Mouse (Mus musculus): ENCODE measurements around the gene Ankle1.

Gene Ankle1

DNA sequence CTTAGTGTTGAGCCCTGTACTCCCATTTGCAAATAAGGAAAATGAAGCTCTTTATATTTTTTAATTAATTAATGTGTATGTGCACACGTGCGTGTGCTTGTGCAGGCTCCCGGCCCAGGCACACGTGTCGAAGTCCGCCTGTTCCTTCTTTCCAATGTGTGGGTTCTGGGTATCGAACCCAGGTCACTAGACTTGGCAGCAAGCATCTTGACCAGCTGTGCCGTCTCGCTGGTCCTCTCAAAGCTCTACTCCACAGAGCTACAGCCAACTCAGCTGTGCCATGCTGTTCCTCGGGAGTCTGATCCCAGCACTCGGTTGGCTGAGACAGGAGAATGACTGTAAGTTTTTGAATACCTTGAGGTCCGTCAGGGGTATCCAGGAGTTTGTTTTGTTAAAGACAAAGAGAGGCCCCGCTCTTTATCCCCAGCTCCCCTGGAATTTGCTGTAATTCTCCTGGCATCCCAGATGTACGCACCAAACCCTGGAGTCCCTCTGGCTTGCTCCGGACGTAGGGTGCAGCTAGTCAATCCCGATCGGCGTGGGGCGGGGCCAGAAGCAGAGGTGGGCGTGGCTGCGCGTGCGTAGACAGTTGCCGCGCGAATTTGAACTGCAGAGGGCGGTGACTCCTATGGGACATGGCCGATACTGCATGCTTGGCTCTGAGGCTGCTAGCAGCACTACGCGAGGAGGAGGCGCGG is at the start of gene Ankle1:
TSS of gene Ankle1 (plus strand) at position 610 of the 698 bp plus-strand sequence.
- peak; percentile 92 for DNase-seq (ENCODE audit: low spot score)

DNA sequence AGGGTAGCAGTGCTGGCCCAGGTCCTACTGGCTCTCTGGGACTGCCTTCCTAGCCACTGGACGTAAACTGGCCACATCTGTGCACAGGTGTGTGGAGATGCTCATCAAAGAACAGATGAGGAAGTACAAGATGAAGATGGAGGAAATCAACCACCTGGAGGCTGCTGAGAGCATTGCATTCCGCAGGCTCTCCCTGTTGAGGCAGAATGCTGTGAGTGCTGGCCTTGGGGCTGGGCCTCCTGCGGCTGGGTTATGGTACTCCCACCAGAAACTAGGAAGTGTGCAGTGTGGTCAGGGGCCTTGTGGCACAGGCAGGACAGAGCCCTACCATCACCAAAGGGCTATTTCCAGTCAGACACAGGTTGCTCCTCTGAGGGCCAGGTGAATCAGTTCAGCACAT is 47.8 kb upstream of the Ankle1 start:
- DNase-seq (ENCODE audit: low spot score) = no peak

GRCm38 (mm10) chr8:71366771-71367528 is 38.9 kb upstream of the Ankle1 start, which contains the start of gene Use1:
Gene Use1, plus strand, starts transcription at chr8:71366848.
- peak; percentile 90 for DNase-seq (ENCODE audit: low spot score)

DNA sequence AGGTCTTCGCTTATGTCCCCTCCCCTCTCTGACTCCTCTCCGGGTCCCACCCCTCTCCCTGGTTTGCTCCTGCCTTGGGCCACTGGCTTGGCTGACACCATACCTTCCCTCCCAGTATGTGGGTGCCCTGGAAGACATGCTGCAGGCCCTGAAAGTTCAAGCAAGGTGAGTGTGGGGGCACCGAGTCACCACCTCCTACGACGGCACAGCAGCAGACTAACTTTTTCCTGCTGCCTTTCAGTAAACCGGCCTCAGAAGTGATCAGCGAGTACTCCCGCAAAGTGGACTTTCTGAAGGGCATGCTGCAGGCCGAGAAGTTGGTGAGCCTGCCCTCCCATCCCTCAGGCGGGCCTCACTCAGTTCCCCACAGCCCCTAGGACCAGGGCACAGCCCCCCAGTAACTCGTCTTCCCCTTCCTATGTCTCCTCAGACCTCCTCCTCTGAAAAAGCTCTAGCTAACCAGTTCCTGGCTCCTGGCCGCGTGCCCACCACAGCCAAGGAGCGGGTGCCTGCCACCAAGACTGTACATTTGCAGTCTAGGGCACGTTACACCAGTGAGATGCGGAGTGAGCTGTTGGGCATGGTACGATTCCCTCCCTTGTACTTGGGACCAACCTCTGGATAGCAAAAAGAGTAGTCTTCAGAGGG is 38.2 kb upstream of the Ankle1 start:
- DNase-seq (ENCODE audit: low spot score) = no peak

GRCm38 (mm10) chr8:71368366-71368765 is 37.4 kb upstream of the Ankle1 start:
- no peak for DNase-seq (ENCODE audit: low spot score)

DNA sequence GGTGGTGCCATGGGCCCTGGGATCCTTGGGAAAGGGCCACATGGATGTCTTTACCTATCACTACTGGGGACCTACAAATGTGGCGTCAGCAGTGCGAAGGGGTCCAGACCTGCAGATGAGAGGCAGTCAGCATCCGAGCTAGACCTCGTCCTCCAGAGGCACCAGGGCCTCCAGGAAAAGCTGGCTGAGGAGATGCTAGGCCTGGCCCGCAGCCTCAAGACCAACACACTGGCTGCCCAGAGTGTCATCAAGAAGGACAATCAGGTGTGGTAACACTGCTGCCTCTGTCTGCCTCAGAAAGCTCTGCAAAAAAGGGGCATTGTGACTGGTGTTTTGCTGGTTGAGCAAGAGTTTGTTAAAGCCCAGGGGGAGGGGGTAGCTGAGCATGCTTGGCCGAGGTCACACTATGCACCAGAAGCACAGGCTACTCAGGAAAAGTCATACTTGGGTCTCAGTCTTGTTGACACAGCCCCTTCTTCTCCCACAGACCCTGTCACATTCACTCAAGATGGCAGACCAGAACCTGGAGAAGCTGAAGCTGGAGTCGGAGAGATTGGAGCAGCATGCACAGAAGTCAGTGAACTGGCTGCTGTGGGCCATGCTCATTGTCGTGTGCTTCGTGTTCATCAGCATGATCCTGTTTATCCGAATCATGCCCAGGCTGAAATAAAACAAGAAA is 36.6 kb upstream of the Ankle1 start:
- DNase-seq (ENCODE audit: low spot score) = no peak

DNA sequence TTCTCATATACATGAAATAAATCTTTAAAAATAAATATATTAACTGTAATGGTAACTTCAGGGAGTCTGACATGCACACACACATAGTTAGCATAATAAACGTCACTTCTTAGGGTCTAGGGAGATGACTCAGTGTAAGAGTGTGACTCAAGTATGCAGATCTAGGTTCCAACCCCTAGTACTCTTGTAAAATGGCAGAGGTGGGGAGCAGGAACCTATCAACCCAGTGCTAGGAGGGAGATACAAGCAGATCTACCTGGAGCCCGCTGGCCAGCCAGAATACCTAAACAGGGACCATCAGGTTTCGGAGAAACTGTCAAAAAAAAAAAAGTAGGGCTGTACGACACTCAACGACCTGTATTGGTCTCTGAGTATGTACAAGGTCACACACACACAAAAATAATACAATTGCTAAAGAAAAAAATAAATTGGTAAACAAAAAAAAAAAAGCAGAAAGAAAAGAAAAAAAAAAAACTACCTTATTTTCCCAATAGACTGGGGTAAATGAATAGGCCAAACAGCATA is 35.0 kb upstream of the Ankle1 start:
- DNase-seq (ENCODE audit: low spot score) = no peak

DNA sequence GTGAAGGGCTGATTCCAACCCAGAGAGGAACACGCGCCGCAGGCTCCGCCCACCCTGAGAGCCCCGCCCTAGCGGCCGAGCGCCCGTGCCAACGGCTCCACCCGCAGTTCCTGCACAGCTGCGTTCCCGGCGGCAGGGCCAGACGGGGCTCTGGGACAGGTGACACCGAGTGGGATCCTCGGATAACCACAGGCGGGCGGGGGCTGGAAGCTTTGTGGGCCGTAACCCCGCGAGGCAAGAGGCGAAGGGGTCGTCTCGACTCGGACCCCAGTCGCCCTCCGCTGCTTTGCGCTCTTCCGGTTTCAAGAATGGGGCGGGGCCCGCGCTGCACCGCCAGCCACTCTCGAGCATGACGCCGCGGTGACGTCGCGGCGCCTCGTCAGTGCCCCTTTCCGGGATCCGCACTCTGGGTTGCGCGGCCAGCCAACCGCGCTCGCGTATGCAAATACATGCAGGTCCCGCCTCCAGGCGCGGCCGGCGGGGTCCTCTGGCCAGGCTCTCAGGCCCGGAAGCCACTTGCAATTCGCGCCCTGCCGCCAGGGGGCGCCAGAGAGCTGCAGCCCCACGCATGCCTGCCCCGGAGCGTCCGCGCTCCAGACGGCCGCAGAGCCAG is 34.5 kb upstream of the Ankle1 start, which contains the start of gene Ocel1:
TSS of gene Ocel1 (plus strand) at position 63 of the 613 bp plus-strand sequence.
- DNase-seq (ENCODE audit: low spot score) = peak; percentile 89

GRCm38 (mm10) chr8:71372427-71372826 is 33.4 kb upstream of the Ankle1 start:
- DNase-seq (ENCODE audit: low spot score) = no peak

GRCm38 (mm10) chr8:71373000-71373399 is 32.8 kb upstream of the Ankle1 start:
- no peak for DNase-seq (ENCODE audit: low spot score)

- no peak for DNase-seq (ENCODE audit: low spot score)
Observed at GRCm38 (mm10) chr8:71374616-71375206, 31.1 kb upstream of the Ankle1 start.

GRCm38 (mm10) chr8:71375581-71376422 is 30.0 kb upstream of the Ankle1 start:
- DNase-seq (ENCODE audit: low spot score) = no peak

DNA sequence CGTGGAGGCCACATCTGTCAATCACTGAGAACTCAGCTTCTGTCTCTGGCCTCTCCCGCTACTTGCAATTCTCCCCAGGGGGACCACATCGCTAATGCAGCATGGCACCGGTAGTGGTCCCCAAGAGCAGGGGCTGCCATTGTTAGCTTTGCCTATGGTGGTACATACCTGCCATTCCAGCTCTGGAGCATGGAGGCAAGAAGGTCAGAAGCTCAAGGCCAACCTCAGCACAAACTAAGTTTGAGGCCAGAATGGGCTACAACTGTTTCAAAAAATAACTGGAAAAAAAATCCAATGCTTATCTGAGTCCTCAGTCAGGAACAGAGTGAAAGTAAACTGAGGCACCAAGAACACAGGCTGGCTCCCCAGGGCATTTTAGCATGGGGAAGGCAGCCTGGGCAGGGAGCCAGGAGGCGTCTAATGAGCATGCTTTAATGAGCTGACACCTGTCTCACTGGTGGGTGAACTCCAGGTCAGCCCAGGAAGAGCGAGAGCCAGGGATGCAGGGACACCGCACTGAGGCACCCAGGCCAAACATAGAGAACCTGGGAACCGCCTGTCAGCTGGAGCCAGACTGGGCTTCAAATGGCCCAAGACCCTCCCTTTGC is 29.3 kb upstream of the Ankle1 start:
- DNase-seq (ENCODE audit: low spot score) = no peak

DNA sequence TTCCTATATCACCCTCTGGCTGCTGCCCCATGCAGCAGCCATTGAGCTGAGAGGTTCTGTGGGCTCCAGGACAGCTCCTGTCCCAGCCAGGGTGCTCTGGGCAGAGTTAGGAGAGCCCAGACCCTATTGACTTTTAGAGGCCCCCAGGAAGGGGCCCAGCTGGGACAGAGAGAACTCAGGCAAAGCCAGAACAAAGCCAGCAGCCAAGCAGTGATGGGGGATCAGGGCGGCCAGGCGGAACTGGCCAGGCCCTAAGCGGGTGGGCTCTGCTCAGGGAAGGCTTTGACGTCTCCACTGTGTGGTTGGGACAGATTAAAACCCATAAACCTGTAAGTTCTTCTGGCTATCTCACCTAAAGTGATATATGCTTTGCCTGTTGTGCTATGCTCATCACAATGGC is 26.8 kb upstream of the Ankle1 start:
- no peak for DNase-seq (ENCODE audit: low spot score)

GRCm38 (mm10) chr8:71379512-71380075 is 26.2 kb upstream of the Ankle1 start:
- DNase-seq (ENCODE audit: low spot score) = no peak

DNA sequence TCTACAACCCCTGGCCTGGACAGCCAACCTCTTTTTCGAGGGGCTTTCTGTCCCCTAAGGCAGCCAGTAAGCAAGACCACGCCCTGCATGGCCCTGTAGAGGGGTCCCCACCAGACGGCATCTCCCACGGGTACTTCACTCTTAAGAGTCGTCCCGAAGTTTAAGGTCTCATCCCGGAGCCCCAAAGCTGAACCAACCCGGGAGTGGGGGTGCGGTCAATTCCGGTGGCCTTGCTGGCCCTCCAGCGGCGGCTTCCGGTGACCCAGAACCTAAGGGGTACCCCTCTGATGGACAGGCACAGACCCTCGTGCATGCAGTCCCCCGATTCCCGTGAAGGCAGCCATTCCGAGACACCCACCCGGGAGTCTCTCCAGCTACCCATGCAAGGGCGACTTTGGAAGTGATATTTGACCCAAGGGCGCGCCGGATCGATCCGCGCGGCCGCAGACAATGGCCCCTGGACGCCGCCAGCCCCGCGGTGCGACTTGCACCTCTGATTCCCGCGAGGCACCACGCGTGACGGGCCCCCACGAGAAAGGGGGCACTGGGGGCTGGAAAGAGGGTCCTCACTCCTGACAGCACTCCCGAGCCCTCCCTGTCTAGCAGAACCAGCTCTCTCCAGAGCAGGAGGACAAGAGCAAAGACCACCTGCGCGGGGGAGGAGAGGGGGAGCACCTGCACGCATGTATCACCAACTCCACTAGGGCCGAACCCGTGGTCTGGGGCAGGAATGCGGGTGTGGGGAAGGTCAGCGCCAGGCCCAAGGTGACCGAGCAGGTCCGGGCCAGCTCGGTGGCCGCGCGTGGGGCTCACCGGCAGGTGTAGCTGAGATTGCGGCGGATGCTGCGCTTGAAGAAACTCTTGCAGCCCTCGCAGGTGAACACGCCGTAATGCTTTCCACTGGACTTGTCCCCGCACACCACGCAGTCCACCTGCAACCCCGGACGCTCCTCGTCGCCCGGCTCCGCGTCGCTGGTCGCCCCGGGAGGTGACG is 25.3 kb upstream of the Ankle1 start:
- DNase-seq (ENCODE audit: low spot score) = no peak

DNA sequence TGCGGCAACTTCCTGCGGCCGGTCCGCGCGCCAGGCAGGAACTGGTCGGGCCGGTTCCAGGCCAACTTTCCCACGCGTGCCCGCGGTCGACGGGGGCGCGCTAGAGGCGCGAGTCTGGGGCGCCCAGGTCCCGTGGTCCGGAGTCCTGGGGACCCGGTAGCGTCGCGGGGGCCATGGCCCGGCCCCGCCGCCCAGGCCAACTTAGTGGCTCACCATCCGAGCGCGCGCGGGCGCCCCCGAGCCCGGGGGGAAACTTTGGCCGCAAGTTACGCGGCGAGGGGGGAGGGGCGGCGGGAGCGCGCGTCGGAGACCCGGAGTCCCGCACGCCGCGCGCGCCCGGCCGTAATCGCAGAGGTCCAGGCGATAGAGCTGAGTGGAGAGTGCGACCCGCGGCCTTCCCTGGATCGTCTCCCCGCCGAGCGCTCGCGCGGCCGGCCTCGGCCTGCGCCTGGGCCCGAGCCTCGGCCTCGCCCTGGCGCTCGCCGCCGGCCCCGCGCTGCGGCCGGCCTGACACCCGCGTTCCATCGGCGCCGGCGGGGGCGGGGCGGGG is 24.3 kb upstream of the Ankle1 start, which contains the start of gene Nr2f6:
TSS of gene Nr2f6 (minus strand) at position 540 of the 550 bp plus-strand sequence.
- DNase-seq (ENCODE audit: low spot score) = no peak
